Mouse (Mus musculus) hindbrain, embryonic 16.5 days (tissue): Measurements from ENCODE around the gene Ak8. TPM values are rescaled to one million over a fixed set of nuclear protein-coding genes. Genes with fewer than 3 reads are reported as not detected.

Experiments used
- ATAC-seq: fragments of 200-750 bp; cut with Nextera tagmentation; 2 replicates; pipeline ENCODE4 v1.8.0; 2017; ENCODE audit warnings: moderate TSS enrichment, moderate library complexity
- H3K27ac ChIP-seq: fragments of 300-500 bp; sonication (generic); 2 replicates; pipeline ENCODE4 v1.5.1; 2014; ENCODE audit warnings: low read depth, mild to moderate bottlenecking, control low read depth, low read length, moderate library complexity
- H3K27me3 ChIP-seq: fragments of 300-500 bp; sonication (generic); replicated peaks from 2 replicates; pipeline ENCODE4 v1.6.1; 2014; ENCODE audit warnings: low read length; ENCODE audit not compliant: control insufficient read depth, insufficient read depth
- H3K36me3 ChIP-seq: fragments of 300-500 bp; sonication (generic); 2 replicates; pipeline ENCODE4 v1.6.1; 2014; ENCODE audit warnings: mild to moderate bottlenecking, low read length, moderate library complexity, mixed read lengths; ENCODE audit not compliant: control insufficient read depth, insufficient read depth
- H3K4me1 ChIP-seq: fragments of 300-500 bp; sonication (generic); 2 replicates; pipeline ENCODE4 v1.6.1; 2014; ENCODE audit warnings: low read depth, low read length; ENCODE audit not compliant: control insufficient read depth, insufficient read depth
- H3K4me2 ChIP-seq: fragments of 300-500 bp; sonication (generic); 2 replicates; pipeline ENCODE4 v1.6.1; 2014; ENCODE audit warnings: mild to moderate bottlenecking, low read length, control low read depth, moderate library complexity
- H3K4me3 ChIP-seq: fragments of 300-500 bp; sonication (generic); 2 replicates; pipeline ENCODE4 v1.5.1; 2014; ENCODE audit warnings: mild to moderate bottlenecking, low read length, control low read depth, moderate library complexity
- H3K9ac ChIP-seq: fragments of 300-500 bp; sonication (generic); 2 replicates; pipeline ENCODE4 v1.6.1; 2014; ENCODE audit warnings: low read depth, mild to moderate bottlenecking, control low read depth, low read length, moderate library complexity
- H3K9me3 ChIP-seq: fragments of 300-500 bp; sonication (generic); 2 replicates; pipeline ENCODE4 v1.6.1; 2014; ENCODE audit warnings: mild to moderate bottlenecking, low read length, moderate library complexity; ENCODE audit not compliant: control insufficient read depth
- whole genome bisulfite sequencing: fragments of 180-500 bp; shearing (Covaris S2); extraction: QIAGEN DNeasy Blood & Tissue Kit; methylation state at CpG from one replicate; pipeline ENCODE4 v1.1.7; 2014; 5-methylcytosine and 5-hydroxymethylcytosine counted together
- polyA plus RNA-seq: library from polyadenylated mRNA; unstranded; fragments of >200 nt; fragmentation: Nextera tagmentation; extraction: Ambion mirVana; gene quantifications from 2 replicates; pipeline ENCODE4 v1.2.1, GENCODE M21; 2015

The Ak8 gene
- polyA plus RNA-seq, 1 experiment from 2014 or later, result 3.3 TPM

- no peak; the same call in none of the 2 replicates for ATAC-seq
- under 1% methylated on average over 50 of the region's 53 CpGs for WGBS
- H3K9ac ChIP-seq, result peak overlapping the region; percentile 91
- H3K4me3 ChIP-seq, result peak overlapping the region; percentile 82
- H3K36me3 ChIP-seq, result peaks cover 5% of the 10 kb centered on the region
- peak overlapping the region; percentile 89 for H3K27ac ChIP-seq
- H3K4me1 ChIP-seq, result peaks cover 40% of the 10 kb centered on the region
- H3K9me3 ChIP-seq, result no peaks in the 10 kb centered on the region
- H3K4me2 ChIP-seq, result peak overlapping the region; percentile 98
- H3K27me3 ChIP-seq, result no peaks in the 10 kb centered on the region
Measured at GRCm38 (mm10) chr2:28839501-28840221, 139.7 kb downstream of the Ak8 start.

GRCm38 (mm10) chr2:28840222-28840951 lies 140.4 kb downstream of the Ak8 start, which contains the start of the genes Gtf3c4 and Ddx31:
Gene Gtf3c4, minus strand, starts transcription at chr2:28840360.
Gene Ddx31, plus strand, starts transcription at chr2:28840406.
- WGBS, result under 1% methylated on average over 63 of the region's 63 CpGs
- peak; percentile 98 for ATAC-seq
- H3K27ac ChIP-seq, result peak within 1 kb of the TSS; percentile 89
- peak within 1 kb of the TSS; percentile 98 for H3K4me2 ChIP-seq
- peak within 1 kb of the TSS; percentile 82 for H3K4me3 ChIP-seq
- peaks cover 40% of the 10 kb centered on the region for H3K4me1 ChIP-seq
- no peaks in the 10 kb centered on the region for H3K27me3 ChIP-seq
- peak within 1 kb of the TSS; percentile 91 for H3K9ac ChIP-seq
- H3K9me3 ChIP-seq, result no peaks in the 10 kb centered on the region
- peaks cover 2% of the 10 kb centered on the region; the same call in 1 of the 2 replicates for H3K36me3 ChIP-seq

- Histone ChIP-seq H3K4me3 (no peak overlapping the region), H3K36me3 (0 out of 2 replicates have a peak, but pooled peaks cover 7% of the 10 kb centered on the region), H3K4me1 (peaks cover 31% of the 10 kb centered on the region), H3K9ac (no peak overlapping the region), H3K27me3 (no peaks in the 10 kb centered on the region), H3K4me2 (peak overlapping the region; percentile 68; the same call in 1 of the 2 replicates), H3K9me3 (no peaks in the 10 kb centered on the region), H3K27ac (no peak overlapping the region)
- WGBS, result 71% methylated on average over 3 of the region's 3 CpGs
- no peak for ATAC-seq
Measured at GRCm38 (mm10) chr2:28842042-28842441, 142.1 kb downstream of the Ak8 start.

- Histone ChIP-seq H3K27ac (no peak overlapping the region), H3K36me3 (peaks cover 11% of the 10 kb centered on the region; the same call in 1 of the 2 replicates), H3K4me1 (no peaks in the 10 kb centered on the region), H3K4me2 (no peak overlapping the region), H3K9me3 (no peaks in the 10 kb centered on the region), H3K4me3 (no peak overlapping the region), H3K27me3 (no peaks in the 10 kb centered on the region), H3K9ac (no peak overlapping the region)
- no peak for ATAC-seq
- 98% methylated on average over 2 of the region's 2 CpGs for WGBS
Measured at GRCm38 (mm10) chr2:28848879-28849278, 148.9 kb downstream of the Ak8 start.

DNA sequence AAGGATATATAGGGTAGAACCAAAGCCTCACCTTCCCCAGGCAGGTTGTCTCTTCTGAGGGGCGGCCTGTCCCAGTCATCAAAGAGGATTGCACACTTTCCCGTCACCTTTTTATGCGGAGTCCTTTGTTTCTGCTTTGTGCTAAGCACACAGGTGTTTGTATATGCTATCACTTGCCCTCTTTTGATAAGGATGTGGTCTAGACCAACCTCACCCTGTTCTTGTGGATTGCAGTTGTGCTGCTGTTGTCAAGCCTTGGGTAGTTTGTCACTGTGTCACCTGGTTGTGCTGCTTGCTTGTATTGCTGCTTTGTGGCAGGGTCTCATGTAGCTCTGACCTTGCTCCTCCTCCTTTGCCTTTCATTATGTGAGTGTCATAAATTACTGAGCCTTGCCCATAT lies 152.6 kb downstream of the Ak8 start:
- H3K4me2 ChIP-seq, result no peak overlapping the region
- H3K27me3 ChIP-seq, result no peaks in the 10 kb centered on the region
- H3K4me1 ChIP-seq, result no peaks in the 10 kb centered on the region
- H3K9me3 ChIP-seq, result no peaks in the 10 kb centered on the region
- WGBS, result 93% methylated on average over 3 of the region's 3 CpGs
- ATAC-seq, result no peak
- no peak overlapping the region for H3K9ac ChIP-seq
- H3K4me3 ChIP-seq, result no peak overlapping the region
- no peak overlapping the region for H3K27ac ChIP-seq
- H3K36me3 ChIP-seq, result peaks cover 3% of the 10 kb centered on the region; the same call in 1 of the 2 replicates

GRCm38 (mm10) chr2:28855773-28856172 lies 155.8 kb downstream of the Ak8 start:
- H3K36me3 ChIP-seq, result peaks cover 13% of the 10 kb centered on the region
- H3K27me3 ChIP-seq, result no peaks in the 10 kb centered on the region
- no peak for ATAC-seq
- 96% methylated on average over 2 of the region's 2 CpGs for WGBS
- no peak overlapping the region for H3K27ac ChIP-seq
- H3K4me1 ChIP-seq, result no peaks in the 10 kb centered on the region
- no peak overlapping the region for H3K9ac ChIP-seq
- H3K4me3 ChIP-seq, result no peak overlapping the region
- H3K9me3 ChIP-seq, result no peaks in the 10 kb centered on the region
- no peak overlapping the region for H3K4me2 ChIP-seq

GRCm38 (mm10) chr2:28859303-28859702 lies 159.3 kb downstream of the Ak8 start:
- H3K9me3 ChIP-seq, result no peaks in the 10 kb centered on the region
- H3K4me1 ChIP-seq, result no peaks in the 10 kb centered on the region
- WGBS, result 92% methylated on average over 4 of the region's 4 CpGs
- no peaks in the 10 kb centered on the region for H3K27me3 ChIP-seq
- no peak overlapping the region for H3K4me3 ChIP-seq
- H3K9ac ChIP-seq, result no peak overlapping the region
- no peak overlapping the region for H3K27ac ChIP-seq
- peaks cover 21% of the 10 kb centered on the region for H3K36me3 ChIP-seq
- no peak for ATAC-seq
- H3K4me2 ChIP-seq, result no peak overlapping the region

GRCm38 (mm10) chr2:28860678-28861423 lies 160.9 kb downstream of the Ak8 start:
- no peaks in the 10 kb centered on the region for H3K9me3 ChIP-seq
- no peaks in the 10 kb centered on the region for H3K27me3 ChIP-seq
- ATAC-seq, result peak; percentile 84
- peaks cover 23% of the 10 kb centered on the region for H3K36me3 ChIP-seq
- H3K4me2 ChIP-seq, result no peak overlapping the region
- H3K27ac ChIP-seq, result peak overlapping the region; percentile 12; the same call in 1 of the 2 replicates
- H3K4me3 ChIP-seq, result no peak overlapping the region
- 79% methylated on average over 8 of the region's 8 CpGs for WGBS
- no peaks in the 10 kb centered on the region for H3K4me1 ChIP-seq
- no peak overlapping the region for H3K9ac ChIP-seq
